Mouse (Mus musculus) ES-E14 (cell line): ENCODE measurements around the gene Mrpl17.

ENCODE experiments used
- CHD2 ChIP-seq: IDR thresholded peaks from 2 replicates; pipeline ENCODE4 v1.6.1; 2014; ENCODE audit warnings: mild to moderate bottlenecking, low read depth, low read length, inconsistent platforms
- HCFC1 ChIP-seq: IDR thresholded peaks from 2 replicates; pipeline ENCODE4 v1.6.1; 2012; ENCODE audit warnings: low read length, inconsistent platforms, borderline replicate concordance; ENCODE audit not compliant: insufficient read depth

DNA sequence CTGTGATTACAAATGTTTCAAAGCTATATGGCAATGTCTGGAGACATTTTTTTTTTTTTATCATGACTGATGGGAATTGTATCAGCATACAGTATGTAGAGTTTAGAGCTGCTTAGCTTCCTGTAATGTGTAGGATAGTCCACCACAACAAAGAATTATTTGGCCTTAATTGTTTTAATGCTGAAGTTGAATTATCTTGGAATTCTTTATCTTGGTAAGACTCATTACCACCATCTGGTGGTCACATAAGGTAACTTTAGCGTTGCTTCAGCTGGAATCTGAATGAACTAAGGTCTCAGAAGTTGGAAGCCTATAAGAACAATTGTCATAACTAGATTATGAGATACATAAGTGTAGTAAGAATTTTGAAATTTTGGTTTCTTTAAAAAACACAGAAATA lies 7.6 kb upstream of the Mrpl17 start:
- TF ChIP-seq CHD2 (no peak), HCFC1 (no peak)
